Mouse (Mus musculus) lung, adult 2 months (tissue): Measurements from ENCODE around the gene Gcnt2.

Experiments used
- CTCF ChIP-seq: fragments of 200-500 bp; IDR thresholded peaks from 2 replicates; pipeline ENCODE4 v1.5.1; 2011; ENCODE audit warnings: mild to moderate bottlenecking, low read length, control low read depth; ENCODE audit not compliant: insufficient read depth
- POLR2A ChIP-seq: fragments of 200-500 bp; IDR thresholded peaks from 2 replicates; pipeline ENCODE4 v1.6.1; 2011; ENCODE audit warnings: low read depth, mild to moderate bottlenecking, control low read depth, low read length, borderline replicate concordance; ENCODE audit errors: extremely low read depth

DNA sequence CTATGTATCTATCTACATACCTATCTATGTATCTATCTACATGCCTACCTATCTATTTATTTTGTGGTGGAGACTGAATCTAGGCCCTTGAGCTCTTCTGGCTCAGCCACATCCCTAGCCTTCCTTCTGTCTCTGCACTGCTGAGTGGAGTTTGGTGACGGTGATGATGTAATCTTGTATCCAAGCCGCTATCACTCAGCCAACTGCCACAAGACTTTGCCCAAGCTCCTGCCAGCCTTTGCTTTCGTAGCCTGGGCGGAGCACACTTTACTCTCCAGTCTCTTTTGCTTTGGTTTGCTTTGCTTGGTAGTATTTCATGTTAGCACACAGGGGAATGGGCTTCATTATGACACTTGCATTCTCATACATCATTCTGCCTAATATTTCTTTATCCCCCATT is 11.7 kb upstream of the Gcnt2 start:
- TF ChIP-seq POLR2A (no peak), CTCF (no peak)
